Mouse (Mus musculus): ENCODE measurements at regions not wholly inside any gene's neighbourhood (a gene's known extent, or its start where the extent isn't known, plus 50 kb on each side); places are given as distances from the start of the nearest gene placed in this dataset.

DNA sequence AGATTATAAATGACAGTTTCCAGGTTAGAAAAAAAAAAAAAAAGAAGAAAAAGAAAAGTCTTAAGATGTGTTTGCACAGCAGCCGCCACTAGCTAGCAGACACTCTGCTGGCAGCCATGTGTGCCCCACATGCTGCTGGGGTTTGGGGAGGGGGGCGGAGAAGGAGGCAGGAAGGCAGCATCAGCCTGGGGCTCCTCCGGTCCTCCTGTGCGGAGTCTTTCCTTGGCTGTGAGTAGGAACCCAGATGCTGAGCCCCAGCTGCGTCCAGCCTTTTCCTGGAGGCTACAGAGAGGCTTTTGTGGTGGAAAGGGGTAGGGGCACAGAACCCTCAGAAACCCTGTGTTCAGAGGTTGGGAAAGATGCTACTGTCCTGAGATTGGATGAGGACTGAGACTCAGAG is 169.0 kb downstream of the Gadd45g start:
- DNase-seq (ENCODE audit: low spot score) = peak; percentile 58
- 0 out of 2 replicates have a peak, but pooled peaks have one; percentile 45 for ATAC-seq (replicated peaks; ENCODE audit: low FRiP score)
- 15% methylated on average over 5 of the region's 5 CpGs for WGBS
- no peak overlapping the region for H3K4me3 ChIP-seq (ENCODE audit: low read depth, low read length)
- H3K4me1 ChIP-seq (replicated peaks; ENCODE audit: control insufficient read depth, insufficient read depth, low read length) = peaks cover 12% of the 10 kb centered on the region; the same call in 1 of the 2 replicates
- H3K27me3 ChIP-seq (ENCODE audit: control insufficient read depth, insufficient read depth, low read length) = peaks cover 2% of the 10 kb centered on the region; the same call in 1 of the 2 replicates
- no peak overlapping the region for H3K4me2 ChIP-seq (ENCODE audit: low read depth, low read length, severe bottlenecking)
- H3K27ac ChIP-seq (ENCODE audit: low read depth, low read length) = peak overlapping the region; percentile 8; the same call in 1 of the 2 replicates
- H3K9me3 ChIP-seq (ENCODE audit: control insufficient read depth, low read length) = no peaks in the 10 kb centered on the region
- no peaks in the 10 kb centered on the region for H3K36me3 ChIP-seq (ENCODE audit: control insufficient read depth, insufficient read depth, low read length)
- no peak overlapping the region for H3K9ac ChIP-seq (ENCODE audit: low read length)

DNA sequence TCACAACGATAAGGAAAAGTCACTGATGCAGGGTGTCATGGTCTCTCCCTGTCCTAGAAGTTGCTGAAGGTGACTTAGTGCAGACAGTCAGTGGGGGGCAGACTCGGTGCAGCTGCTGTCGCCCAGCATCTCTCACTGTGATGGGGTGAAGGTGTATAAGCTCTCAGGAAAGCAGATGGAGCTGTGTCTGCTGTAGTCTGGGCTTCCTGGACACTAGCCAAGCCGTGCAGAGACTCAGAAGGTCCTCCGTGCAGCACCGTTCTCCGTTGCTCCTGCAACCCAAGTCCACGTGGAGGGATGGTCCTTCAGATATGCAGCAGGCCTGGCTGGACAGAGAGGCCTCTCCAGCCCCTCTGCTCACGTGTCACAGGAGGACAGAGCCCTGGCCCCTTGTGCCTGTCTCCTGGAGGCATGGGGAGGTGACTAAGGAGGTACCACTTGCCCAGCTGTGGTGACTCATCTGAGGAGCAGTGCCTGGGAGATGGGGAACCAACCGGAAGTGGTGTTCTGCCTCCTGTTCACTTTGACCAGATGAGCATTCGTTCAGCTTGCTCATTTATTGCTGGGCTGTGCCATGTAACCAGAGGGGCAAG is 171.2 kb downstream of the Gadd45g start:
- 90% methylated on average over 11 of the region's 11 CpGs for WGBS
- H3K27ac ChIP-seq (ENCODE audit: low read depth, low read length) = no peak overlapping the region
- H3K4me3 ChIP-seq (ENCODE audit: low read depth, low read length) = no peak overlapping the region
- ATAC-seq (replicated peaks; ENCODE audit: low FRiP score) = no peak
- H3K36me3 ChIP-seq (ENCODE audit: control insufficient read depth, insufficient read depth, low read length) = no peaks in the 10 kb centered on the region
- no peaks in the 10 kb centered on the region for H3K9me3 ChIP-seq (ENCODE audit: control insufficient read depth, low read length)
- H3K27me3 ChIP-seq (ENCODE audit: control insufficient read depth, insufficient read depth, low read length) = peaks cover 2% of the 10 kb centered on the region; the same call in 1 of the 2 replicates
- no peak overlapping the region for H3K9ac ChIP-seq (ENCODE audit: low read length)
- no peak overlapping the region for H3K4me2 ChIP-seq (ENCODE audit: low read depth, low read length, severe bottlenecking)
- peaks cover 16% of the 10 kb centered on the region for H3K4me1 ChIP-seq (replicated peaks; ENCODE audit: control insufficient read depth, insufficient read depth, low read length)
- DNase-seq (ENCODE audit: low spot score) = no peak

DNA sequence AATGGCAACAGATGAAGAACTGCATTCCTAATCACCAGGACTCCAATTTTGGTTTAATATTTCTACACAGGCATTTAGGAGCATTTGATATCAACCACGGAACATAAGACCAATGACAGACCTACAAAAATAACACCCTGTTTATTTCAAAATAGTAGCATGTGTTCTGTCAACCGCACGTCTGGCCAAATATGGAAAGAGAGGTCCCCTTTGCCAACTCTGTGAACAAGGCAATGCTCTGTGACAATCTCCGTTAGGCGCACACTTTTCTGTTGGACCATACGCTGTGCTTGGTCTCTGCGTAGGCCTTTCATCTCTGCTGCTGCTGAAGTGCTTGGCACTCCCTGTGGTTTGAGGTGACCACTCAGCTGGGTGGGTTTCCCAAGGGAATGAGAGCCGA is 173.2 kb downstream of the Gadd45g start:
- Histone ChIP-seq H3K9ac (ENCODE audit: low read length) (no peak overlapping the region), H3K9me3 (ENCODE audit: control insufficient read depth, low read length) (no peaks in the 10 kb centered on the region), H3K4me3 (ENCODE audit: low read depth, low read length) (no peak overlapping the region), H3K27ac (ENCODE audit: low read depth, low read length) (no peak overlapping the region), H3K4me2 (ENCODE audit: low read depth, low read length, severe bottlenecking) (no peak overlapping the region), H3K4me1 (replicated peaks; ENCODE audit: control insufficient read depth, insufficient read depth, low read length) (peaks cover 8% of the 10 kb centered on the region), H3K36me3 (ENCODE audit: control insufficient read depth, insufficient read depth, low read length) (no peaks in the 10 kb centered on the region), H3K27me3 (ENCODE audit: control insufficient read depth, insufficient read depth, low read length) (peaks cover 2% of the 10 kb centered on the region; the same call in 1 of the 2 replicates)
- ATAC-seq (replicated peaks; ENCODE audit: low FRiP score) (no peak), DNase-seq (ENCODE audit: low spot score) (no peak)
- WGBS = 94% methylated on average over 8 of the region's 8 CpGs

DNA sequence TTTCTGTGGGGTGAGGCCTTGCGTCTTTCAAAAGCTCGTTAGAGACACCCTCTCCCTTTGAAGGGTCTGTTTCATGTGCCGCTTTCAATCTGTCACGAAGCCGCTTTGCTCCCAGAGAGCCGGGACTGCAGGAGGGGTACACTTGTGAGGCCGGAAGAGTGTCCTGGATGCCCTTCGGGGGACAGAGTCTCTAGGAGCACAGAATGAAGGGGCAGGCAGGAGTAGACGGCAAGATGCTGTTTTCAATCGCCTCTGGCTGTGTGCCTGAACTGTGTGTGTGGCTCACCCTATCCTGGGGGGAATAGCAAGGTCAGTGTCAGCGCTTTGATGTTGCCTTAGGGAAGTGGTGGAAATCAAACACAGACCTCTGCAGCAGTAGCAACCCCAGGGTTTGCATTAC is 174.7 kb downstream of the Gadd45g start:
- Histone ChIP-seq H3K9me3 (ENCODE audit: control insufficient read depth, low read length) (no peaks in the 10 kb centered on the region), H3K27me3 (ENCODE audit: control insufficient read depth, insufficient read depth, low read length) (peaks cover 2% of the 10 kb centered on the region; the same call in 1 of the 2 replicates), H3K36me3 (ENCODE audit: control insufficient read depth, insufficient read depth, low read length) (no peaks in the 10 kb centered on the region), H3K4me3 (ENCODE audit: low read depth, low read length) (no peak overlapping the region), H3K27ac (ENCODE audit: low read depth, low read length) (no peak overlapping the region), H3K9ac (ENCODE audit: low read length) (no peak overlapping the region), H3K4me1 (replicated peaks; ENCODE audit: control insufficient read depth, insufficient read depth, low read length) (peaks cover 5% of the 10 kb centered on the region; the same call in 1 of the 2 replicates), H3K4me2 (ENCODE audit: low read depth, low read length, severe bottlenecking) (no peak overlapping the region)
- WGBS = 38% methylated on average over 11 of the region's 11 CpGs
- DNase-seq (ENCODE audit: low spot score) = peak; percentile 66
- ATAC-seq (replicated peaks; ENCODE audit: low FRiP score) = no peak

DNA sequence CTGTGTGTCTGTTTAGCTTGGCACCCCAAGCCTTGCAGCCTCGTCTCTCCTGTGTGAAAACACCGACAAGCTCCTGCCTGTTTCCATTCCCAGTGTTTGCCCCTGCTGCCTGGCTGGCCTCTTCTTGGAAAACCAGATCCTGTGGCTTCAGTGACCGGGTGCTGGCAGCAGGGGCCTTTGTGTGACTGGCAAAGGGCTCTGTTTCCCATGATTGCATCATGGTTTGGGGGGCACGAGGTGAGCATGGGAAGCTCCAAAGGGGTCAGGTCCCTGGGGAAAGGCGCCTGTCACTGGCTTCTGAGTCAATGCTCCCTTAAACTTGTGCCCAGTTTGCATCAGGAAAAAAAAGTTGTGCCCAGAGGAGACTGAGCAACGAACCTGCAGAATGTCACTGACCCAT is 175.3 kb downstream of the Gadd45g start:
- Histone ChIP-seq H3K9me3 (ENCODE audit: control insufficient read depth, low read length) (no peaks in the 10 kb centered on the region), H3K27ac (ENCODE audit: low read depth, low read length) (no peak overlapping the region), H3K27me3 (ENCODE audit: control insufficient read depth, insufficient read depth, low read length) (peaks cover 2% of the 10 kb centered on the region; the same call in 1 of the 2 replicates), H3K4me1 (replicated peaks; ENCODE audit: control insufficient read depth, insufficient read depth, low read length) (peaks cover 5% of the 10 kb centered on the region; the same call in 1 of the 2 replicates), H3K36me3 (ENCODE audit: control insufficient read depth, insufficient read depth, low read length) (no peaks in the 10 kb centered on the region), H3K9ac (ENCODE audit: low read length) (no peak overlapping the region), H3K4me3 (ENCODE audit: low read depth, low read length) (no peak overlapping the region), H3K4me2 (ENCODE audit: low read depth, low read length, severe bottlenecking) (no peak overlapping the region)
- WGBS = 65% methylated on average over 6 of the region's 6 CpGs
- ATAC-seq (replicated peaks; ENCODE audit: low FRiP score) (no peak), DNase-seq (ENCODE audit: low spot score) (no peak)

DNA sequence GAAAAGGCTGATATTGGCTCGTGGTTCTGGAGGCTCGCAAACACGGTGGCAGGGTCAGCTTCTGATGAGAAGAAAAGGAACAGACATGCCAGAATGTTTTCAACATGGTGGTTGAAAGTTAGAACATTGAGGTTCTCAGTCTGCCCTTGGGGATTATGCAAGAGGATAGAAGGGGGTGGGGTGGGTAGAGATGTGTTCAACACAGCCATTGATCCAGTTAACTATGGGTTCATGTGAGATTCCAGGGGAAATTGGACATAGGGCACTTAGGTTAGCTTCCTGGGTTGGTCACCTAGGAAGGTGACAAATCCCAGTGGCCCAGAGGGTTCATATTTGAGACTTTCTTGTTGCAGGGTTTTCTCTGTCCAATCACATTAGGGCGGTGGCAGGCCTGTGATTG is 176.1 kb downstream of the Gadd45g start:
- WGBS = 92% methylated on average over 4 of the region's 4 CpGs

DNA sequence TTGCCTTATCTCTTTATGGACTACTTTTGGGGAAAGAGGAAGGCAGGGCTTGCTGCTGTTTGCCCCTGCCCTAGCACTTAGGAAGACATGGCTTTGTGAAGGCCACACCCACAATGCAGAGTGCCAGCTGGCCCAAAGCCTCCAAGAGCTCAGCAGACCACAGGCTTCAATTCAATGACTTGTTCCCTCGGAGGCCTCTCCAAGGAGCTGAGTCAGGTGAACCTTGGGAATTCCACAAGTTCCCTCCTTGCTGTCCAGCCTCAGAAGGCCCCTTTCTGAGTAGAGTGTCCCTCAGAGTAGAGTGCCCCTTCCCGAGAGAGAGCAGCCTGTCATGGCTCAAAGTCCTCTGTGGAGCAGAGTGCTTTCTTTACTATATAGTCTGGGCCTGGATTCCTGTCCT is 177.9 kb downstream of the Gadd45g start:
- no peak overlapping the region for H3K4me2 ChIP-seq (ENCODE audit: low read depth, low read length, severe bottlenecking)
- H3K4me1 ChIP-seq (replicated peaks; ENCODE audit: control insufficient read depth, insufficient read depth, low read length) = peaks cover 5% of the 10 kb centered on the region; the same call in 1 of the 2 replicates
- no peak overlapping the region for H3K9ac ChIP-seq (ENCODE audit: low read length)
- no peak for DNase-seq (ENCODE audit: low spot score)
- H3K4me3 ChIP-seq (ENCODE audit: low read depth, low read length) = no peak overlapping the region
- ATAC-seq (replicated peaks; ENCODE audit: low FRiP score) = no peak
- H3K27me3 ChIP-seq (ENCODE audit: control insufficient read depth, insufficient read depth, low read length) = peaks cover 2% of the 10 kb centered on the region; the same call in 1 of the 2 replicates
- WGBS = 62% methylated on average over 2 of the region's 2 CpGs
- H3K36me3 ChIP-seq (ENCODE audit: control insufficient read depth, insufficient read depth, low read length) = no peaks in the 10 kb centered on the region
- H3K9me3 ChIP-seq (ENCODE audit: control insufficient read depth, low read length) = no peaks in the 10 kb centered on the region
- no peak overlapping the region for H3K27ac ChIP-seq (ENCODE audit: low read depth, low read length)

More for the DNA sequence above, 176.1 kb downstream of the Gadd45g start:
- H3K9ac ChIP-seq (ENCODE audit: low read length) = no peak overlapping the region
- DNase-seq (ENCODE audit: low spot score) = no peak
- no peaks in the 10 kb centered on the region for H3K9me3 ChIP-seq (ENCODE audit: control insufficient read depth, low read length)
- H3K27ac ChIP-seq (ENCODE audit: low read depth, low read length) = no peak overlapping the region
- ATAC-seq (replicated peaks; ENCODE audit: low FRiP score) = no peak
- H3K36me3 ChIP-seq (ENCODE audit: control insufficient read depth, insufficient read depth, low read length) = no peaks in the 10 kb centered on the region
- no peak overlapping the region for H3K4me3 ChIP-seq (ENCODE audit: low read depth, low read length)
- H3K4me1 ChIP-seq (replicated peaks; ENCODE audit: control insufficient read depth, insufficient read depth, low read length) = peaks cover 5% of the 10 kb centered on the region; the same call in 1 of the 2 replicates
- H3K27me3 ChIP-seq (ENCODE audit: control insufficient read depth, insufficient read depth, low read length) = peaks cover 2% of the 10 kb centered on the region; the same call in 1 of the 2 replicates
- no peak overlapping the region for H3K4me2 ChIP-seq (ENCODE audit: low read depth, low read length, severe bottlenecking)

DNA sequence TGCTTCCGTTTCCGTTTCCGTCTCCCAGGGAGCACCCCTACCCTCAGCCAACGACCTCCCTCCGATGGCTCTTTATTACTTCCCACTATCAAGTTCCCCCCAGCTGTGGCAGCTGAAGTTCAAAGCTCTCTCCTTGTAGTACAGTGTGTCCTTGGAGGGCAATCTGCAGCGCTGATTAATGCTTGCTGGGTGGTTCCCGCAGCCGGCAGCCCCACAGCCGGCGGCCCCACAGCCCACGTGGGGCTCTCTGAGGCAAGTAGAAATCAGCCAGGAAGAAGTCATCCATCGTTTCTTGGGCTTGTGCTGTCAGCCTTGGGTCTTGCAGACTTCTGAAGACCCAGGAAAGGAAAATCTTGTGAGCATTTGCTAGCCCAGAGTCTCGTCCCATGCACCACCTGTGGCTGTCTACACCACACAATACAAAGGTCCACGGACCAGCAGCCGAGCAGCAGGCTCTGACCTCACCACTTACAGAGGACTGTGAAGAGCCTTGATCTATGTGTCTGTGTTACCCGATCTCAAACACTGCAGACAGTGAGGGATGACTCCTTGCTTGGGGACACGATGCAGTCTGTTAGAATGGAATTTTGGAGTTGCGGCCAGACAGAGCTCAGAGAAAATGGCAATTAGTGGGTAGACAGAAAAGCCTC is 178.5 kb downstream of the Gadd45g start:
- Histone ChIP-seq H3K4me1 (replicated peaks; ENCODE audit: control insufficient read depth, insufficient read depth, low read length) (peaks cover 5% of the 10 kb centered on the region; the same call in 1 of the 2 replicates), H3K4me2 (ENCODE audit: low read depth, low read length, severe bottlenecking) (no peak overlapping the region), H3K9ac (ENCODE audit: low read length) (no peak overlapping the region), H3K36me3 (ENCODE audit: control insufficient read depth, insufficient read depth, low read length) (no peaks in the 10 kb centered on the region), H3K27me3 (ENCODE audit: control insufficient read depth, insufficient read depth, low read length) (peaks cover 2% of the 10 kb centered on the region; the same call in 1 of the 2 replicates), H3K4me3 (ENCODE audit: low read depth, low read length) (no peak overlapping the region), H3K9me3 (ENCODE audit: control insufficient read depth, low read length) (no peaks in the 10 kb centered on the region), H3K27ac (ENCODE audit: low read depth, low read length) (no peak overlapping the region)
- ATAC-seq (replicated peaks; ENCODE audit: low FRiP score) (no peak), DNase-seq (ENCODE audit: low spot score) (no peak)
- 64% methylated on average over 18 of the region's 18 CpGs for WGBS
